Mouse (Mus musculus): ENCODE measurements around the gene Fam107b.

- TF ChIP-seq CTCF (IDR thresholded peaks at IDR 0.05): peak; percentile 73
- no peak for TF ChIP-seq EP300 (IDR thresholded peaks at IDR 0.05)
Measured at GRCm38 (mm10) chr2:3799767-3800554, 229.7 kb downstream of the Fam107b start.

Data from lung, postnatal 0 days (tissue).